Mouse (Mus musculus) megakaryocyte-erythroid progenitor cell, adult 5-6 weeks (primary cell): ENCODE results near the gene Vmn1r179. TPM values are rescaled to one million over a fixed set of nuclear protein-coding genes. Genes with fewer than 3 reads are reported as not detected.
"Not testable (repeated sequence)": the region's sequence is repeated elsewhere in the genome, so short reads cannot be mapped to it uniquely, and the experiment has no call there.

ENCODE experiments used
- ATAC-seq: replicated peaks from 2 replicates; pipeline ENCODE4 v1.8.0; 2016; ENCODE audit warnings: mild to moderate bottlenecking, inconsistent platforms; ENCODE audit not compliant: severe bottlenecking, poor library complexity, low FRiP score, low TSS enrichment
- total RNA-seq, 2 experiments: library from RNA; stranded (forward) in 1 of 2; stranded (reverse) in 1 of 2; fragments of 200-1000, 215-1000 nt in 1 of 2; fragments of >200 nt in 1 of 2; fragmentation: Nextera tagmentation in 1 of 2; gene quantifications; 2 replicates each; pipeline ENCODE4 v1.2.3; 2014 to 2017

Vmn1r179 gene
- total RNA-seq (2014; fragmentation: Nextera tagmentation) = not detected in 2 replicates
- not detected in 2 replicates for total RNA-seq (2017)

GRCm38 (mm10) chr7:23926678-23927077, at the start of gene Vmn1r179:
Gene Vmn1r179 (plus strand): TSS chr7:23926978.
- no peak for ATAC-seq

GRCm38 (mm10) chr7:23891709-23892108, 35.1 kb upstream of the Vmn1r179 start, which contains the start of gene Vmn1r178:
Gene Vmn1r178 (plus strand): TSS chr7:23892009.
- no peak for ATAC-seq

- no peak for ATAC-seq
These were observed 23.6 kb downstream of the Vmn1r179 start, which contains the start of gene Vmn1r180 for GRCm38 (mm10) chr7:23950332-23950731. Gene Vmn1r180 (plus strand): TSS chr7:23950632.

- ATAC-seq = not testable (repeated sequence)
These were observed 41.3 kb downstream of the Vmn1r179 start for GRCm38 (mm10) chr7:23968044-23968443.

GRCm38 (mm10) chr7:23974315-23974714, 47.5 kb downstream of the Vmn1r179 start, which contains the start of gene Vmn1r181:
Gene Vmn1r181 (plus strand): TSS chr7:23974615.
- ATAC-seq = not testable (repeated sequence)

Other genes with a start within 250 kb of the Vmn1r179 start
- not detected in 2 replicates for gene Vmn1r173, start 226.3 kb upstream of the Vmn1r179 start, total RNA-seq (2014; fragmentation: Nextera tagmentation)
- gene Vmn1r173, start 226.3 kb upstream of the Vmn1r179 start, total RNA-seq (2017) = not detected in 2 replicates
- not detected in 2 replicates for gene Vmn1r174, start 174.7 kb upstream of the Vmn1r179 start, total RNA-seq (2014; fragmentation: Nextera tagmentation)
- not detected in 2 replicates for gene Vmn1r174, start 174.7 kb upstream of the Vmn1r179 start, total RNA-seq (2017)
- not detected in 2 replicates for gene Vmn1r175, start 116.3 kb upstream of the Vmn1r179 start, total RNA-seq (2014; fragmentation: Nextera tagmentation)
- gene Vmn1r175, start 116.3 kb upstream of the Vmn1r179 start, total RNA-seq (2017) = not detected in 2 replicates
- gene Vmn1r176, start 89.6 kb upstream of the Vmn1r179 start, total RNA-seq (2014; fragmentation: Nextera tagmentation) = not detected in 2 replicates
- not detected in 2 replicates for gene Vmn1r176, start 89.6 kb upstream of the Vmn1r179 start, total RNA-seq (2017)
- gene Vmn1r177, start 60.5 kb upstream of the Vmn1r179 start, total RNA-seq (2014; fragmentation: Nextera tagmentation) = not detected in 2 replicates
- gene Vmn1r177, start 60.5 kb upstream of the Vmn1r179 start, total RNA-seq (2017) = not detected in 2 replicates
- not detected in 2 replicates for gene Vmn1r178, start 35.0 kb upstream of the Vmn1r179 start, total RNA-seq (2014; fragmentation: Nextera tagmentation)
- gene Vmn1r178, start 35.0 kb upstream of the Vmn1r179 start, total RNA-seq (2017) = not detected in 2 replicates
- not detected in 2 replicates for gene Vmn1r180, start 23.7 kb downstream of the Vmn1r179 start, total RNA-seq (2014; fragmentation: Nextera tagmentation)
- gene Vmn1r180, start 23.7 kb downstream of the Vmn1r179 start, total RNA-seq (2017) = not detected in 2 replicates
- not detected in 2 replicates for gene Vmn1r181, start 47.6 kb downstream of the Vmn1r179 start, total RNA-seq (2014; fragmentation: Nextera tagmentation)
- not detected in 2 replicates for gene Vmn1r181, start 47.6 kb downstream of the Vmn1r179 start, total RNA-seq (2017)
- not detected in 2 replicates for gene V1rd19, start 74.7 kb downstream of the Vmn1r179 start, total RNA-seq (2014; fragmentation: Nextera tagmentation)
- not detected in 2 replicates for gene V1rd19, start 74.7 kb downstream of the Vmn1r179 start, total RNA-seq (2017)
- not detected in 2 replicates for gene Vmn1r183, start 126.3 kb downstream of the Vmn1r179 start, total RNA-seq (2014; fragmentation: Nextera tagmentation)
- gene Vmn1r183, start 126.3 kb downstream of the Vmn1r179 start, total RNA-seq (2017) = not detected in 2 replicates
- 17.5 and 25.3 TPM in 2 replicates for gene Zfp180, start 154.9 kb downstream of the Vmn1r179 start, total RNA-seq (2014; fragmentation: Nextera tagmentation)
- gene Zfp180, start 154.9 kb downstream of the Vmn1r179 start, total RNA-seq (2017) = 15.8 and 16.0 TPM in 2 replicates
- gene Zfp112, start 185.3 kb downstream of the Vmn1r179 start, total RNA-seq (2014; fragmentation: Nextera tagmentation) = 0.20 and 0.22 TPM in 2 replicates
- 0.75 and 1.4 TPM in 2 replicates for gene Zfp112, start 185.3 kb downstream of the Vmn1r179 start, total RNA-seq (2017)
- 8.0 and 8.2 TPM in 2 replicates for gene Zfp235, start 207.2 kb downstream of the Vmn1r179 start, total RNA-seq (2014; fragmentation: Nextera tagmentation)
- 6.4 and 7.8 TPM in 2 replicates for gene Zfp235, start 207.2 kb downstream of the Vmn1r179 start, total RNA-seq (2017)
- 1.5 and 2.2 TPM in 2 replicates for gene Zfp114, start 248.1 kb downstream of the Vmn1r179 start, total RNA-seq (2014; fragmentation: Nextera tagmentation)
- 2.4 and 2.5 TPM in 2 replicates for gene Zfp114, start 248.1 kb downstream of the Vmn1r179 start, total RNA-seq (2017)